Mouse (Mus musculus) lung, adult 2 months (tissue): ENCODE data around the gene Vps16.

ENCODE experiments used
- CTCF ChIP-seq: fragments of 200-500 bp; IDR thresholded peaks from 2 replicates; pipeline ENCODE4 v1.5.1; 2011; ENCODE audit warnings: mild to moderate bottlenecking, low read length, control low read depth; ENCODE audit not compliant: insufficient read depth
- POLR2A ChIP-seq: fragments of 200-500 bp; IDR thresholded peaks from 2 replicates; pipeline ENCODE4 v1.6.1; 2011; ENCODE audit warnings: low read depth, mild to moderate bottlenecking, control low read depth, low read length, borderline replicate concordance; ENCODE audit errors: extremely low read depth

- TF ChIP-seq CTCF (no peak), POLR2A (no peak)
These were observed 35.4 kb downstream of the Vps16 start for GRCm38 (mm10) chr2:130459576-130459975.
